Mouse (Mus musculus): ENCODE data around the gene Rnf220.

Gene Rnf220

GRCm38 (mm10) chr4:117341282-117341681, 155.6 kb downstream of the Rnf220 start:
- DNase-seq (ENCODE audit: low spot score): no peak

DNA sequence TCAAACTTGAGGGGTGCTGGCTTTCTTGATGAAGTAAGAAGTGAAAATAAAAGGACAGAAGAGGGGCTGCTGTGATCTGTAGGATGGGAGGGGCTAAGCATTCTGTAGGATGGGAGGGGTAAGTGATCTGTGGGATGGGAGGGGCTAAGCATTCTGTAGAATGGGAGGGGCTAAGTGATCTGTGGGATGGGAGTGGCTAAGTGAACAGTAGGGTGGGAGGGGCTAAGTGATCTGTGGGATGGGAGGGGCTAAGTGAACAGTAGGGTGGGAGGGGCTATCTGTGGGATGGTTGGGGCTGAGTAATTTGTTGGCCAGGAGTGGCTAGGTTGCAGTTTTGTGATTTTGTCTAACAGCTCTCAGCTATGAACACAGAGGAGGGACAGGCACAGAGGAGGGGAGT, 157.1 kb downstream of the Rnf220 start:
- DNase-seq (ENCODE audit: low spot score): no peak

DNA sequence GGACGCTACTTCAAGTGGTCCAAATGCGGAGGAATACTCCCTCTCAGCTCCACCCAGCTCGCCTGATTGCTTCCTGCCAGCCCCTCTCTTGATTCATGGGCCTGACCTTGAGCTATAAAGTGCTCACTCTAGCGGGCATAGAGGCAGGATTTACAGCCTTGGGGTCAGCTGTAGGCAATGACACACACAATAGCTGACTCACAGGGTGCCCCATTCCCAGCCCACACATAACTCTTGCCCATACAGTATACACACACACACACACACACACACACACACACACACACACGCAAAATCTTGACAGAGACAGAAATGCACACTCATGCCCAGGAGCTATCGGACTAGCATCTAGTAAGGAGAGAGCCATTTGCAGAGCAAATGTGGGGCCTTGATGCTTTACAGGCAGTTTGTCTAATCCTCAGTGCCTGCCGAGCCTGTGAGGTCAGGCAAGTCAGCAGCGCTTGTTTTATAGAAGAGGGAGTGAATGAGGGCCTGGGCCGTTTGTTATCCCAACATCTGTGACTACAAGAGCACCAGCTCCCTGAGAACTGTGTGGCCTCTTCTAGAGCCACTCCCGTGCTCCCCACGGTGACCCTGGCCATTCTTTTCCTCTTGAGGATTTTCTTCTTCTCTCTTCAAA, 165.9 kb downstream of the Rnf220 start:
- no peak for DNase-seq (ENCODE audit: low spot score)

DNA sequence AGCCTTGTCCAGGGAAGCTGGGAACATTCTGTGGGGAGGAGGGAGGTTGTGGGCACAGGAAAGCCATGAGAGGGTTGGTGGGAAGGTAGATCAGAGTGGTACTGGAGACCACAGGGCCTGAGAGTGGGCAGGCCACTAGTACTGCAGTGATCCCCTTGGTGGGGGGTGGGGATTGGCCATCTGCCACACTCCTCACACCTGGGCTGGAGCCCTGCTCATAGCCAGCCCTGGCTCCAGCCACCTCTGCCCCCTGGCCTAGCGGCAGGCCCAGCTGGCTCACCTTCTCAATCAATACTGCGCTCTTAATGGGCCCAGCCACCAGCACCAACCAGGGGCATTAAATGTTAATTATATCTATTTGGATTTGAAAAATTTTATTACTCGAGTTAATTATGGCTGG, 166.7 kb downstream of the Rnf220 start:
- no peak for DNase-seq (ENCODE audit: low spot score)

DNA sequence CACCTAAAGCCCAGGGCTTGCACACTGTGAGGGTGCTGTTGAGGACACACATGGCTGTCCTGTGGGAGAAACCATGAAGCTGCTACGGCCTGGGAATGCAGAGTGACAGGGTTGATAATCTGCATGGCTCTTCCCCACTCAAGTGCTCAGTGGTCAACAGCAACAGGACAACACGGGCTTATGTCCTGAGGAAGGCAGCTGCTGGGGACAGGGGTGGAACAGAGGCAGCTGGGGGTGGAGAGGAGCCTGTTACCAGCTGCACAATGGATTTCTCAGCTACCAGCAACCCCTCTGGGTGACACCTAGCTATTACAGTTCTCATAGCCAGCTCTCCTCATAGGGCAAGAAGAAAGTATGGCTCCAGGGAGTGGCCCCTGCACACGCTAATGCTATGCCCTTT, 169.9 kb downstream of the Rnf220 start:
- DNase-seq (ENCODE audit: low spot score): no peak

DNA sequence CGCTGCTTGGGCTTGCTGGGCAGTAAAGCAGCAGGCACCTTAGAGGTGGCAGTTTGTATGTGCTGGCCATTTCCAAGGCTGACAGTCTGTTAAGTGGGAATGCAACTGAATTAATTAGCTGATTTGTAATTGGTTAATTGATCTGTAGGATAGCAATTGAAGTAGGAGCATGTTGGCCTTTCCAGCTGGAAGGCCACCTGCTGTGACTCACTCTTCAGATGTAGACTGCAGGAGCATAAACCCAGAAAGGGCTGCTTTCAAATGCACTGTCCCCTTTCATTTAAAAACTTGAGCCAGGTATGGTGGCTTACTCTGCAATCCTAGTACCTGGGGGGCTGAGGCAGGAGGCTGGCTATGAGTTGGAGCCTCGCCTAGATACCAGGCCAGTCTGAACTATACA, 171.8 kb downstream of the Rnf220 start:
- no peak for DNase-seq (ENCODE audit: low spot score)

DNA sequence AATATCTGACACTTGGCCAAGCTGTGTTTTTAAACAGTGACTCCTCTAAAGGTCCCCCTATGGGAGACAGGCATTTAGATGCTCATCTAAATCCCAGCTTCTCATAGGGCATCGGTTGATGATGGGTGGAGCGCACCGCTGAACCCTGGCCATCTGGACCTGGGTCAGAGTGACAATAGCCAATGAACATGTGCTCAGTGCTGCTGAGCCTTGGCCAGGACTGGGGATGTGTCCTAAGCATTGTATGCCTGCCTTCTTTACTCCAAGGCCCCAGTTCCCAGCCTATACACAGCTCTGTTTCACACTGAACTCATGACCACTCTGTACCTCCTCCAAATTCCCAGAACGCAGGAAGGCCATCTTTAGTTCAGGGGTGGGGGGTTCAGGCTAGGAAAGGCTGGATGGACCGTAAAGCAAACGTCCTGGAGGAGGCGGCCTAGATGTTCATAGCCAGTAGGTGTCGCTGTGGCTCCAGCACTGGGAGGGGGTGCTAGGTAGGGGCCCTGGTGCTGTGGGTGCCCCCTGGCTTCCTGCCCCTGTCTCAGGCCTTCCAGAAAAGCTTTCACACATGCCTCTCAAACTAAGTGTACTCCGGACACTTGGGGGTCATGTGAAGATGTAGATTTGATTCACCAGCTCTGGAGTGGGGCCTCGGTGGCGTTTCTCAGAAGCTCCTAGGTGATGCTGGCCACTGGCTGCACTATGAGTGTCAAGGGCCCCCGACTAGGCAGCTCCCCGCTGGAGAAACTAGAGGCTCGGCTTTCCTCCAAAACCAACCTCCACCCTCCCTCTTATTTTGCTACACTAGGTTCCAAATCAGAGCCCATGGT, 173.1 kb downstream of the Rnf220 start:
- no peak for DNase-seq (ENCODE audit: low spot score)

GRCm38 (mm10) chr4:117321011-117321410, 175.8 kb downstream of the Rnf220 start:
- DNase-seq (ENCODE audit: low spot score): no peak

DNA sequence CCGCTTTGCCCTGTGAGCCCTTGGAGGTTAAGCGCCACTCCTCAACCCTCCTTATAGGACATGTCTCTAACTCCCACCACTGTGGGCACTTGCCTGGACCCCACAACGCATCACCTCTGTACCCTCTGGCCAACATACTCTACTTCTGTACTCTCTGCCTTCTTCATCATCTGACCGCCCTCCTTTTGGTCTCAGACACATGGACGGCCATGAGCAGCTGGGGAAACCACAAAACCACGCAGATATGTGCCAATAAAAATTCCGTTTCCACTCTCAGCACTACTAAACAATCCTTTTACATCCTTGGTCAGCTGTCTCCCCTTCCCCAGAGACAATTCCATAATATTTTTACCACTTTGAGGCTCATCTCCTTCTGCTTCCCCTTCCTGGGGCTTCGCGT, 178.3 kb downstream of the Rnf220 start:
- DNase-seq (ENCODE audit: low spot score): no peak

DNA sequence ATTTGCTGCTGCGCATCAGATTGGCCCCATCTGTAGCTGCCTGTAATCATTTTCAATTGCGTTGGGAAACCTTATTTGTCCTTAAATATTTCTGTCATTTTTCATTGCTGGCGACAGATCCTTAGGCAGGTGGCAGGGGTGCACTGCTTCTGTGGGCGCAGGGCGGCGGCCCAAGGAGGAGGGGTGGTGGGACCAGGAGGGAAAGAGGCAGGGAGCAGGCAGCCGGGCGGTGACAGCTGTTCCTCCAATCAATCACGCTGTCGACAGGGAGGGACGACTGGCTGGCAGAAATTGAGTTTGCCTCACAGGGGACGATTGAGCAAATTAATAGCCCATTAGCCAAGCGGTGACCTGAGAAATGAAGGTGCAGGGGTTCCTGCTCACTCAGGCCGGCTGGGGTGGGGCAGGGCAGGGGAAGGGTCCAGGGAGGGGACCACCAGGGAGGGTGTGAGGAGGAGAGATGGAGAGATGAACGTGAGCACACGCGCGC, 179.1 kb downstream of the Rnf220 start:
- no peak for DNase-seq (ENCODE audit: low spot score)

- DNase-seq (ENCODE audit: low spot score): no peak
Measured at GRCm38 (mm10) chr4:117316800-117317199, 180.1 kb downstream of the Rnf220 start.

- no peak for DNase-seq (ENCODE audit: low spot score)
Measured at GRCm38 (mm10) chr4:117314849-117315500, 181.9 kb downstream of the Rnf220 start.

- DNase-seq (ENCODE audit: low spot score): no peak
Measured at GRCm38 (mm10) chr4:117313085-117313424, 183.8 kb downstream of the Rnf220 start.

- DNase-seq (ENCODE audit: low spot score): no peak
Measured at GRCm38 (mm10) chr4:117312416-117313084, 184.3 kb downstream of the Rnf220 start.

DNA sequence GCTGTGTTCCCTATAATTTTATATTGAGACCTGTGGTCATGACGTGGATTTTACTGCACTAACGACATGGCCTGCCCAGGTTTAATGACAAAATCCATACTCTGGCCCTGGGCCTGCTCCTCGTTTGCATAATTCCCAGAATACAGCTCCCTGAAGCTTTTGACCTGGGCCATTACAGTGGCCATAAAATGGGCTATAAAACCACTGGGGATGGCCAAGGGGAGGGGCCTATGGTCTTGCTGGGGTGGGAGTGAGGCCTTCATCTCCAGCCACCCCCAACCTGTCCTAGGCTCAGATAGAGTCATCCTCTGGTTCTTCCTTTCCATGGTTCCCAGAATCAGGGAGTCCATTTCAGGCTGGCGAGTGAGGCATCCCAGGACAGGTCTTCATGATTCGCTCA, 185.0 kb downstream of the Rnf220 start:
- DNase-seq (ENCODE audit: low spot score): no peak

DNA sequence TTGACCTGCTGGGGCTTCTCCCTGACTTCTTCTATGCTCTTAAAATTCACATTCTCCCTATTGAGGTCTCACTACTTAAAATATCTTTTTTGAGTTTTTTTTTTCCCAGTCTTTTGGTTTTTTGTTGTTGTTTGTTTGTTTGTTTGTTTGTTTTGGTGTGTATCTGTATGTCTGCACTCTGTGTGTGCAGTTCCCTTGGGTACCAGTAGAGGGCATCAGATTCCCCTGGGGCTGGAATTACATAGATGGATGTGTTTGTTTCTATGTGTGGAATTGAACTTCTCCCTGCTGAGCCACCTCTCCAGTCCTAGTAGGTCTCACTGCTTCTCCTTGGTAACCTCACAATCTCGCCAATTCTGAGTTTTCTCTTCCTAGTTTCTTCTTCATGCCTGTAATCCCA, 187.4 kb downstream of the Rnf220 start:
- no peak for DNase-seq (ENCODE audit: low spot score)

- DNase-seq (ENCODE audit: low spot score): no peak
Measured at GRCm38 (mm10) chr4:117307270-117307669, 189.6 kb downstream of the Rnf220 start.

DNA sequence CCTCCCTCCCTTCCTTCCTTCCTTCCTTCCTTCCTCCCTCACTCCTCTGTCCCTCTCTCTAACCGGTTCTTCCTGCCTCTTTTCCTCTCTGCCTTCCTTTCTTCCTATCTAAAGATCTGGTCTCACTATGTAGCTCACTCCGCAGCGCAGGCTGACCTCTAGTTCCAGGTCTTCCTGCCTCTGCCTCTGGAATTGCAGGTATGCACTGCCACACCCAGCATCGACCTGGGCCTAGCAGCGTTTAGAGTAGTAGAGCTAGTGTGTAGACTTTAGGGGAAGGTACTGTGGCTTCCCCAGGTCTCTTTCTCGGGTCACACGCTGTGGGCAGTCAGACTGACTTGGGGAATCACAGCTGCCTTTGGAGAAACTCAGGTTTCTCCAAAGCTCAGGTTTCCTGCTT, 191.4 kb downstream of the Rnf220 start:
- no peak for DNase-seq (ENCODE audit: low spot score)

DNA sequence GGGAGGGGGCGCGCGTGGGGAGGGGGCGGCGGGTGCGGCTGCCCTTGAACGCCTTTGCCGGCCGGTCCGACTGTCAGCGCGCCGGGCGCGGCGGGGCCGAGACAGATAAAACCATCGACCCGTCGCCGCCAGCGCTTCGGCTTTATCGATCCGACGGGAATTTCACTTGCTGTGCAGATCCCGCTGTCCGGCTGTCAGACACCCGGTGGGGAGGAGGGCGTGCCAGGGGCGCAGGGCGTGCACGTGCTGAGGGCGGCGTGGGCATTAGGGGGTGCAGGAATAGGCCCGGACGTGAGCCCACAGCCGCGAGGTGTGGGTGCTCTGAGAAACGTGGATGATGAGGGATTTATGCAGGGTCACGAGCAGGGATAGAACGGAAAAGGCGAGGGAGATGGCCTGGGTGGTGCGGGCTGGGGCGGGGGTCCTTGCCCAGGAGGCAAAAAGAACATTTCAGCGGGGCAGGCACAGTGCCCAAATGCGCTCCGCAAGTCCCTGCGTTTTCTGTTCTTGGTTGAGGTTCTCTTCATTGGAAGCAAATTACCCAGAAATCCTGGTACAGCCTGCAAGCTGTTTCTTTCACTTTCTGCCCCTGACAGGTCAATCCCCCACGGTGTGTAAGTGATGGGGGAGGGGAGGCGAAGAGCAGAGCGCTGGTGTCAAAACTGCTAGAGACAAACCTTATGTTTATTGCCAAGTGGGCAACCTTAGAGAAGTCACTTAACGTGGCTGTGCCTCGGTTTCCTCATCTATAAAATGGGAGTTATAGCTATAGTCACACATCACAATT, 192.4 kb downstream of the Rnf220 start:
- no peak for DNase-seq (ENCODE audit: low spot score)

GRCm38 (mm10) chr4:117303581-117304238, 193.1 kb downstream of the Rnf220 start:
- DNase-seq (ENCODE audit: low spot score): no peak
